Mouse (Mus musculus): ENCODE results near the gene Mtap. TPM values are rescaled to one million over a fixed set of nuclear protein-coding genes. Genes with fewer than 3 reads are reported as not detected.

Mtap gene
- total and polyA plus RNA-seq, 3 experiments = 36.7 to 52.0 (median 45.4) TPM

DNA sequence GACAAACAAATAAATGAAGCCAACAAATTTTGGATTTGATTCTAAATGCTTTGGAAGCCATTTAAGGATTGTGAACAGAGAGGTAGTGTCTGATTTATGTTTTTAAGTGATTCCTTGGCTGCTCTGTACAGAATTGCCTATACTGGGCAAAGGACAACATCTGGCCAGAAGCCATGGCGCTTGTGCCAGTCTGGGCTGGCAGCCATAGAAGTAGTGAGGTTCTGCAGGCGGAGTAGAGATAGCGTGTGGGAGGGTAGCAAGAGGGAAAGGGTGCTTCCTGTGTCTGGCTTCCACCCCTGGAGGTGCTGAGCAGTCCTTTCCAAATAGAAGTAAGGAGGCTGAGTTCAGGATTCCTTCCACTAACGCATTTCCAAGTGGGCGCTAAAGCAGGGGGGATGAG, 3.9 kb downstream of the Mtap start:
- Histone ChIP-seq H3K9me3 (replicated peaks; ENCODE audit: insufficient read depth, low read length) (no peaks in the 10 kb centered on the region), H3K27ac (ENCODE audit: control insufficient read depth, low read depth, low read length) (no peak overlapping the region), H3K79me2 (ENCODE audit: control insufficient read depth, insufficient read depth, low read length, poor library complexity) (peaks cover 42% of the 10 kb centered on the region), H3K4me3 (ENCODE audit: control insufficient read depth in 1 of 2, insufficient read depth in 1 of 2, low read depth in 2 of 2, low read length in 2 of 2) (no peak overlapping the region), H3K9ac (ENCODE audit: control insufficient read depth, low read depth, low read length, poor library complexity, severe bottlenecking) (no peak overlapping the region), H3K36me3 (ENCODE audit: control insufficient read depth in 1 of 2, insufficient read depth in 2 of 2, low read length in 2 of 2) (peaks cover 0 to 51% of the 10 kb centered on the region in 2 experiments; a peak in 2 of 4 replicates), H3K27me3 (ENCODE audit: control insufficient read depth in 1 of 2, insufficient read depth in 2 of 2, low read length in 2 of 2) (no peaks in the 10 kb centered on the region), H3K4me1 (ENCODE audit: control insufficient read depth in 1 of 2, insufficient read depth in 2 of 2, low read length in 2 of 2) (peaks cover 7 to 23% of the 10 kb centered on the region in 2 experiments; a peak in 3 of 4 replicates)
- 0 out of 2 replicates have a peak, but pooled peaks have one; percentile 45 for TF ChIP-seq TCF12 (IDR thresholded peaks at IDR 0.05; ENCODE audit: low read depth, low read length)
- TF ChIP-seq EP300 (IDR thresholded peaks at IDR 0.05; ENCODE audit: low read depth in 1 of 2, low read length in 2 of 2) = peak; percentile 60 to 61; a peak in 3 of 4 replicates
- no peak for TF ChIP-seq POLR2A (IDR thresholded peaks at IDR 0.05; ENCODE audit: control insufficient read depth in 1 of 2, insufficient read depth in 1 of 2, low read depth in 1 of 2, low read length in 2 of 2, poor library complexity in 1 of 2)
- peak; percentile 45; the same call in 1 of the 2 replicates for TF ChIP-seq POLR2AphosphoS2 (IDR thresholded peaks at IDR 0.05; ENCODE audit: low read length)
- TF ChIP-seq UBTF (IDR thresholded peaks at IDR 0.05; ENCODE audit: borderline replicate concordance, insufficient read depth, low read depth, low read length) = no peak
- 0 out of 2 replicates have a peak, but pooled peaks have one; percentile 12 for TF ChIP-seq GATA1 (IDR thresholded peaks at IDR 0.05; ENCODE audit: low read depth, low read length)
- TF ChIP-seq POLR2AphosphoS5 (IDR thresholded peaks at IDR 0.05; ENCODE audit: borderline replicate concordance, low read depth, low read length) = no peak
- TF ChIP-seq ETS1 (IDR thresholded peaks at IDR 0.05; ENCODE audit: low read depth, low read length) = 0 out of 2 replicates have a peak, but pooled peaks have one; percentile 22
- TF ChIP-seq RCOR1 (IDR thresholded peaks at IDR 0.05; ENCODE audit: low read depth, low read length) = peak; percentile 58; the same call in 1 of the 2 replicates
- TF ChIP-seq MXI1 (IDR thresholded peaks at IDR 0.05; ENCODE audit: low read depth, low read length) = peak; percentile 31; the same call in 1 of the 2 replicates
- DNase-seq (ENCODE audit: low read depth, low spot score) = peak; percentile 38

DNA sequence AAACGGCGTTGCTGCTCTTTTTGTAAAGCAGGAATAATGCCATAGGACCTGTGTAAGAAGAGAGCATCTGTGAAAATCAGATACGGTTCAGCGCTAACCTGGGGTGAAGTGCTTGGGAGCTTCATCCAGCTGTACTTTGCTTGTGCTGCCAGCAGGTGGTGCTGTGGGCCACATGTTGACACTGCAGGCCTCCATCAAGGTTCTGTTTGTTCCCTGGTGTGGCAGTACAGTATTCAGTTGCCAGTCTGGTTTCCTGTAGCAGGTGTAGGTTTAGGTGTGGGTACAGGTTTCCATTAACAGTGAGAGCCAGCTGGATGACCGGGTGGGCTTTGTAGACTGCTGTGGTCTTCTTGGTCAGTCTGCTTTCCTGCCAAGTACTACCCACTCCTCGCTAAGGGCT, 8.5 kb downstream of the Mtap start:
- Histone ChIP-seq H3K27ac (ENCODE audit: control insufficient read depth, low read depth, low read length) (no peak overlapping the region), H3K27me3 (ENCODE audit: control insufficient read depth in 1 of 2, insufficient read depth in 2 of 2, low read length in 2 of 2) (no peaks in the 10 kb centered on the region), H3K9ac (ENCODE audit: control insufficient read depth, low read depth, low read length, poor library complexity, severe bottlenecking) (no peak overlapping the region), H3K79me2 (ENCODE audit: control insufficient read depth, insufficient read depth, low read length, poor library complexity) (peaks cover 16% of the 10 kb centered on the region), H3K4me1 (ENCODE audit: control insufficient read depth in 1 of 2, insufficient read depth in 2 of 2, low read length in 2 of 2) (peaks cover 7 to 17% of the 10 kb centered on the region in 2 experiments; a peak in 3 of 4 replicates), H3K4me3 (ENCODE audit: control insufficient read depth in 1 of 2, insufficient read depth in 1 of 2, low read depth in 2 of 2, low read length in 2 of 2) (no peak overlapping the region), H3K36me3 (ENCODE audit: control insufficient read depth in 1 of 2, insufficient read depth in 2 of 2, low read length in 2 of 2) (peaks cover 0 to 28% of the 10 kb centered on the region in 2 experiments; a peak in 3 of 4 replicates), H3K9me3 (replicated peaks; ENCODE audit: insufficient read depth, low read length) (no peaks in the 10 kb centered on the region)
- peak; percentile 96 for TF ChIP-seq RAD21 (IDR thresholded peaks at IDR 0.05; ENCODE audit: low read depth, low read length)
- peak; percentile 76; the same call in 1 of the 2 replicates for TF ChIP-seq MYC (IDR thresholded peaks at IDR 0.05; ENCODE audit: low read depth, low read length)
- peak; percentile 87 for TF ChIP-seq ZC3H11A (IDR thresholded peaks at IDR 0.05; ENCODE audit: low read depth, low read length)
- no peak; the same call in 1 of the 2 replicates for TF ChIP-seq SIN3A (IDR thresholded peaks at IDR 0.05; ENCODE audit: low read length)
- no peak for TF ChIP-seq RCOR1 (IDR thresholded peaks at IDR 0.05; ENCODE audit: low read depth, low read length)
- TF ChIP-seq TCF12 (IDR thresholded peaks at IDR 0.05; ENCODE audit: low read depth, low read length) = no peak
- 0 out of 2 replicates have a peak, but pooled peaks have one; percentile 27 for TF ChIP-seq MAX (IDR thresholded peaks at IDR 0.05; ENCODE audit: low read length)
- peak; percentile 95 to 98 (median 96) for TF ChIP-seq CTCF (IDR thresholded peaks at IDR 0.05 in 2 of 3, conservative IDR thresholded peaks at IDR 0.05 in 1 of 3; ENCODE audit: control insufficient read depth in 1 of 3, insufficient read depth in 1 of 3, low read depth in 2 of 3, low read length in 3 of 3, poor library complexity in 1 of 3, severe bottlenecking in 1 of 3)
- no peak for TF ChIP-seq JUND (IDR thresholded peaks at IDR 0.05; ENCODE audit: low read depth, low read length)
- TF ChIP-seq NELFE (IDR thresholded peaks at IDR 0.05; ENCODE audit: low read depth, low read length) = no peak
- no peak for TF ChIP-seq MEF2A (IDR thresholded peaks at IDR 0.05; ENCODE audit: extremely low read depth, insufficient replicate concordance, low read depth, low read length, poor library complexity, severe bottlenecking)
- peak; percentile 96 for TF ChIP-seq SMC3 (IDR thresholded peaks at IDR 0.05; ENCODE audit: low read depth, low read length)
- no peak for TF ChIP-seq ZNF384 (IDR thresholded peaks at IDR 0.05; ENCODE audit: low read depth, low read length)
- TF ChIP-seq CHD1 (IDR thresholded peaks at IDR 0.05; ENCODE audit: low read depth, low read length) = no peak
- TF ChIP-seq MAZ (IDR thresholded peaks at IDR 0.05; ENCODE audit: low read depth, low read length) = no peak
- peak; percentile 87 for DNase-seq (ENCODE audit: low read depth, low spot score)

Data from MEL (cell line).